Mouse (Mus musculus): Measurements from ENCODE around the gene P2ry2. TPM values are rescaled to one million over a fixed set of nuclear protein-coding genes. Genes with fewer than 3 reads are reported as not detected.
A peak's percentile ranks its signal among the peaks of the same experiment; 100 is the strongest.

The P2ry2 gene
- polyA plus RNA-seq, 1 experiment from 2014 or later = 3.8 TPM

GRCm38 (mm10) chr7:101014985-101015384, 2.3 kb upstream of the P2ry2 start:
- ATAC-seq (no peak), DNase-seq (no peak)
- Histone ChIP-seq H3K27me3 (ENCODE audit: insufficient read depth, low read length) (no peaks in the 10 kb centered on the region), H3K4me3 (ENCODE audit: low read depth, low read length) (no peak overlapping the region), H3K36me3 (replicated peaks; ENCODE audit: insufficient read depth, low read length) (no peaks in the 10 kb centered on the region), H3K4me2 (ENCODE audit: low read depth, low read length) (no peak overlapping the region), H3K4me1 (ENCODE audit: insufficient read depth) (peaks cover 22% of the 10 kb centered on the region), H3K9me3 (ENCODE audit: low read length) (no peaks in the 10 kb centered on the region), H3K27ac (ENCODE audit: low read depth) (no peak overlapping the region), H3K9ac (replicated peaks) (no peak overlapping the region)
- TF ChIP-seq EP300 (IDR thresholded peaks at IDR 0.05; ENCODE audit: low read depth) = no peak
- no peak for TF ChIP-seq CTCF (IDR thresholded peaks at IDR 0.05; ENCODE audit: low read depth)
- 60% methylated on average over 1 of the region's 1 CpGs for whole genome bisulfite sequencing (ENCODE audit: insufficient replicate concordance)

DNA sequence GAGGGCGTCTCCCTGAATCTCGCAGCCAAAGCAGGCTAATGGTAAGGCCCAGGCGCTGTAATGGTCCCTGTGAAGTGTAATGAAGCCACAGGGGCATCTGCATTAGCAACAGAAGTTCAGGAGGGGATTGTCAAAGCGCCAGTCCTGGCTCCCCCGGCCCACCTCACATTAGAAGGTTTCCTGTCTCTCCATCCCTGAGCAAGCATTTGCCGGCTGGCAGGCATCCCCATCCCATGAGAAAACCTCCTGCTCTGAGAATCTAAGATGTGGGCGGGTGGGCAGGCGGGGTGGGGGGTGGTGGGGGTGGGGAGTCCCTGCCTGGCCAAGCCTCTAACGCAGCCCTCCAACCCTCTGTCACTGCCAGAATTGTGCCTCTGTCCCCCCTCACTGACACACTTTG, 1.4 kb upstream of the P2ry2 start:
- Histone ChIP-seq H3K4me2 (ENCODE audit: low read depth, low read length) (no peak overlapping the region), H3K27ac (ENCODE audit: low read depth) (no peak overlapping the region), H3K4me1 (ENCODE audit: insufficient read depth) (peaks cover 23% of the 10 kb centered on the region), H3K27me3 (ENCODE audit: insufficient read depth, low read length) (no peaks in the 10 kb centered on the region), H3K36me3 (replicated peaks; ENCODE audit: insufficient read depth, low read length) (no peaks in the 10 kb centered on the region), H3K9me3 (ENCODE audit: low read length) (no peaks in the 10 kb centered on the region), H3K9ac (replicated peaks) (no peak overlapping the region), H3K4me3 (ENCODE audit: low read depth, low read length) (no peak overlapping the region)
- 66% methylated on average over 8 of the region's 9 CpGs for WGBS (ENCODE audit: insufficient replicate concordance)
- no peak for TF ChIP-seq CTCF (IDR thresholded peaks at IDR 0.05; ENCODE audit: low read depth)
- ATAC-seq (no peak), DNase-seq (no peak)

GRCm38 (mm10) chr7:101011681-101012367, 842 bp downstream of the P2ry2 start:
- Histone ChIP-seq H3K9me3 (ENCODE audit: low read length) (no peaks in the 10 kb centered on the region), H3K4me2 (ENCODE audit: low read depth, low read length) (peak overlapping the region; percentile 83), H3K36me3 (replicated peaks; ENCODE audit: insufficient read depth, low read length) (no peaks in the 10 kb centered on the region), H3K9ac (replicated peaks) (peak overlapping the region; percentile 63), H3K27ac (ENCODE audit: low read depth) (peak overlapping the region; percentile 92), H3K4me3 (ENCODE audit: low read depth, low read length) (peak overlapping the region; percentile 61), H3K4me1 (ENCODE audit: insufficient read depth) (peaks cover 23% of the 10 kb centered on the region), H3K27me3 (ENCODE audit: insufficient read depth, low read length) (no peaks in the 10 kb centered on the region)
- WGBS (ENCODE audit: insufficient replicate concordance) = 3% methylated on average over 51 of the region's 53 CpGs
- ATAC-seq = peak; percentile 98
- DNase-seq = peak; percentile 86
- TF ChIP-seq CTCF (IDR thresholded peaks at IDR 0.05; ENCODE audit: low read depth) (no peak), EP300 (IDR thresholded peaks at IDR 0.05; ENCODE audit: low read depth) (no peak)

DNA sequence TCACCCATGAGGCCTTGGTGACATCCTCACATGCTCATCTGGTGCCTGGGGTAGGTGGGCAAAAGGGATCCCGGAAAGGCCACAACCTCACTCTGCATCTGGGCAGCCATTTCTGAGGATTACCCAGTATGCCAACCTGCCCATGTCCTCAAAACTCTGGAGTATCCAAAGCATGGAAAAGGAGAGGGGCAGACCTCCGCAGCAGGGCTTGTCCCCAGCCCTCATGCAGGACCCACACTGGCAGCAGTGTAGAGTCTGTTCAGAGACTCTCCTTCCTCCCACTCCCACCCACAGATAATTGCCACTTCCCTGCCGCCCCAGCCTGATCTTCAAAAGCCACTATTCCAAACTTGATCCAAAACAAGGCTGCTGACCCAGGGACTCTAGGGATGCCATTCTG, 1.9 kb downstream of the P2ry2 start:
- H3K4me2 ChIP-seq (ENCODE audit: low read depth, low read length) = peak overlapping the region; percentile 83
- ATAC-seq (no peak), DNase-seq (no peak)
- no peaks in the 10 kb centered on the region for H3K27me3 ChIP-seq (ENCODE audit: insufficient read depth, low read length)
- 74% methylated on average over 3 of the region's 3 CpGs for WGBS (ENCODE audit: insufficient replicate concordance)
- no peaks in the 10 kb centered on the region for H3K9me3 ChIP-seq (ENCODE audit: low read length)
- H3K4me3 ChIP-seq (ENCODE audit: low read depth, low read length) = peak overlapping the region; percentile 61
- peak overlapping the region; percentile 63; the same call in 1 of the 2 replicates for H3K9ac ChIP-seq (replicated peaks)
- H3K36me3 ChIP-seq (replicated peaks; ENCODE audit: insufficient read depth, low read length) = no peaks in the 10 kb centered on the region
- H3K27ac ChIP-seq (ENCODE audit: low read depth) = no peak overlapping the region; the same call in 1 of the 2 replicates
- TF ChIP-seq EP300 (IDR thresholded peaks at IDR 0.05; ENCODE audit: low read depth) = no peak
- no peak for TF ChIP-seq CTCF (IDR thresholded peaks at IDR 0.05; ENCODE audit: low read depth)
- H3K4me1 ChIP-seq (ENCODE audit: insufficient read depth) = peaks cover 23% of the 10 kb centered on the region

GRCm38 (mm10) chr7:101006201-101006600, 6.5 kb downstream of the P2ry2 start:
- DNase-seq = no peak
- TF ChIP-seq CTCF (IDR thresholded peaks at IDR 0.05; ENCODE audit: low read depth) (no peak), EP300 (IDR thresholded peaks at IDR 0.05; ENCODE audit: low read depth) (no peak)
- H3K4me2 ChIP-seq (ENCODE audit: low read depth, low read length) = no peak overlapping the region
- H3K4me3 ChIP-seq (ENCODE audit: low read depth, low read length) = no peak overlapping the region
- H3K27me3 ChIP-seq (ENCODE audit: insufficient read depth, low read length) = no peaks in the 10 kb centered on the region
- WGBS (ENCODE audit: insufficient replicate concordance) = 72% methylated on average over 2 of the region's 2 CpGs
- H3K36me3 ChIP-seq (replicated peaks; ENCODE audit: insufficient read depth, low read length) = no peaks in the 10 kb centered on the region
- no peak overlapping the region for H3K9ac ChIP-seq (replicated peaks)
- H3K9me3 ChIP-seq (ENCODE audit: low read length) = no peaks in the 10 kb centered on the region
- H3K27ac ChIP-seq (ENCODE audit: low read depth) = no peak overlapping the region
- H3K4me1 ChIP-seq (ENCODE audit: insufficient read depth) = peaks cover 22% of the 10 kb centered on the region
- no peak for ATAC-seq

GRCm38 (mm10) chr7:101005119-101005518, 7.5 kb downstream of the P2ry2 start:
- WGBS (ENCODE audit: insufficient replicate concordance) = 73% methylated on average over 4 of the region's 4 CpGs
- Histone ChIP-seq H3K4me2 (ENCODE audit: low read depth, low read length) (no peak overlapping the region), H3K4me3 (ENCODE audit: low read depth, low read length) (no peak overlapping the region), H3K36me3 (replicated peaks; ENCODE audit: insufficient read depth, low read length) (no peaks in the 10 kb centered on the region), H3K27me3 (ENCODE audit: insufficient read depth, low read length) (no peaks in the 10 kb centered on the region), H3K27ac (ENCODE audit: low read depth) (no peak overlapping the region), H3K4me1 (ENCODE audit: insufficient read depth) (peaks cover 16% of the 10 kb centered on the region), H3K9ac (replicated peaks) (no peak overlapping the region), H3K9me3 (ENCODE audit: low read length) (no peaks in the 10 kb centered on the region)
- no peak for TF ChIP-seq CTCF (IDR thresholded peaks at IDR 0.05; ENCODE audit: low read depth)
- TF ChIP-seq EP300 (IDR thresholded peaks at IDR 0.05; ENCODE audit: low read depth) = no peak
- ATAC-seq (no peak), DNase-seq (no peak)

Data from liver, postnatal 0 days (tissue).